Mouse (Mus musculus) erythroblast, embryonic 14.5 days (primary cell): Measurements from ENCODE around the gene Diaph2.

Experiments used
- GATA1 ChIP-seq: IDR thresholded peaks from 2 replicates; pipeline ENCODE4 v1.6.1; 2012; ENCODE audit warnings: low read length, inconsistent platforms, mixed read lengths
- TAL1 ChIP-seq: IDR thresholded peaks from 3 replicates; pipeline ENCODE4 v1.6.1; 2012; ENCODE audit warnings: low read length, inconsistent platforms, mixed read lengths

DNA sequence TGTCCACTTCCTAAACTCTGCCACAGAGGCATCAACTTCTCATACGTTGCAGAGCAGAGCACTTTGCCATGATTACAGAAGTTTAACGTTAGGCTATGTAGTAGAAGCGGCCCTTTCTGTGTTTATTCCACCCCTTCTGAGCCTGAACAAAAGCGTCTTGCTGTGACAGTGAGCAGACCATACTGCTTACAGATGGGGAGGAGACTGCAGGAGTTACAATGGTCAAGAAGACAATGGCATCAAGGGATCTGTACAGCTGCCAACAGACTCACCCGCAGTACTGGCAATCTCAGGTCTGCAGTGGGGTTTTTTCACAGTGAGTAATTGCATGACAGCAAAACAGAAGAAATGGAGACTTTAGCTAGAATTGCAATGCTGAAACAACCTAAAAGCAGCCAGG lies 756.1 kb downstream of the Diaph2 start:
- TF ChIP-seq GATA1 (no peak), TAL1 (no peak)
